Mouse (Mus musculus) c-Kit-positive CD71-positive TER-119-positive erythroid progenitor cells, embryonic 14.5 days (primary cell): ENCODE results near the gene Banf2.

Experiments
- DNase-seq: peaks from one replicate; pipeline ENCODE4 v3.0.0-alpha.2; 2013; ENCODE audit warnings: low spot score

Gene Banf2

DNA sequence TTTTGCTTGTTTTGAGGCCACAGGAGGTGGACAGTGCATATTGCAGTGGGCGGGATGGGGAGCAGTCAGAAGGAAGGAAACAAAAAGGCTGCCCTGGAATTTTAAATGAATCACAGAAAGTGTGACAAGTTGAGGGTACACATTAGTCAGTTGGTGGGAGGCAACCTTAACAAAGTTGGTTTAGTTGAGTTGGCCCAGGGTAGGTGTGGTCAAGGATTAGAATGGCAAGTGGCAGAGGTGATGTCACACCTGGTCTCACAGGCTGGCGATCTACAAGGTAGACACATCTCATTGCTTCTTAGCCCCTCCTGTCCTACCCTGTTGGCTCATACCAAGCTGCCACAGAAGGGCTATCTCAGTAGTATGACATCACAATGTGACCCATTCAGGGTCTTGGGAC is at the start of gene Banf2:
Banf2 (plus strand) TSS at position 396 of the 400 bp plus-strand sequence.
- no peak for DNase-seq

DNA sequence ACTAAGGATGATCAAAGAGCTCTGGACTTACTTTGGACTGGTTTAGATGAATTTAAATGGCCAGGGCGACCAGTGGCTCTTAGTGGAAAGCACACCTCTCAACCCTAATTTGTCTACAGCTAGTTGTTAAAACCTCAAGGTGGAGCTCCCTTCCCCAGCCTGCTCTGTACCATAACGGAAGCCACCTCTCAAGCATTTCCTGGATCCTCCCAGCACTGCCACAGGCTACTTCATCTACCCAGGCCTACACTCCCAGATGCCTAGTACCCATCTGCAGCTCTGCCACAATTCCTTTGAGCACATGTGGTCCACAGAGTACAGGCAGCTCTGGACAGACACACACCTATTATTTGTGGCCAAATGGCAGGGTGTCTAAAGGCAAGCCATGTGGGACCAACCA is 49.4 kb upstream of the Banf2 start:
- no peak for DNase-seq

DNA sequence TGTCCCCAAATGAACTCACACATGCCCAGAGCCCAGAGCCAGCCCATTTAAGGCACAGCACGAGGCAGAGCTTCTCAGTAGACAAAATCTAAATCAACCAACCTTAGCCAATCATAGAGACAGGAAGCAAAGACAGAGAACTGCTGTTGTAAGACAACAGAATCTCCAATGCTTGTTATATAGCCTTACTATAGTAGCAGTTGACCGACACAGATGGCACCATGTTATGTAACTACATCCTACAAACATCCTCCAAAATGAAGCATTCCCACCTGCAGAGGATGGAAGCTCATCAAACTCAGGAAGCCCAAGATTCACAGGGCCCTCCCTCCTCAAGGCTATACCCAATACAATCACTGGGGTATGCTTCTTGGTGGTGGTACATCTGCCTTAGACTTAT is 45.4 kb upstream of the Banf2 start:
- DNase-seq: no peak

DNA sequence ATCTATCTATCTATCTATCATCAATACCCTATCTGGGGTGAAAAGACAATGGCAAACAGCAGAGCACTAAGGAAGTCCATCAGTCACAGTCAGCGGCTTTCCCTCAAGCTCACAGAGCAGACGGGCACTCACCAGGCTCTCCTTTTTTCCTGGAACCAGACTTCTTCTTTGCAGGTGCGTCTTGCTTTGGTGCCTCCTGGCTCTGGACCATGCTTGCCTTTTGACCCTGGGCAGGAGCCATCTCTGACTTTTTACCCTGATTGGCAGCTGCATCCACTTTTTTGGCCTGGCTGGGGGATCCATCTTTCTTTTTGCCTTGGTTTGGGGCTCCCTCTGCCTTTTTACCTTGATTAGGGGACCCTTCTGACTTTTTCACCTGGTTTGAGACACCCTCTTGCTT is 44.8 kb upstream of the Banf2 start:
- no peak for DNase-seq

DNA sequence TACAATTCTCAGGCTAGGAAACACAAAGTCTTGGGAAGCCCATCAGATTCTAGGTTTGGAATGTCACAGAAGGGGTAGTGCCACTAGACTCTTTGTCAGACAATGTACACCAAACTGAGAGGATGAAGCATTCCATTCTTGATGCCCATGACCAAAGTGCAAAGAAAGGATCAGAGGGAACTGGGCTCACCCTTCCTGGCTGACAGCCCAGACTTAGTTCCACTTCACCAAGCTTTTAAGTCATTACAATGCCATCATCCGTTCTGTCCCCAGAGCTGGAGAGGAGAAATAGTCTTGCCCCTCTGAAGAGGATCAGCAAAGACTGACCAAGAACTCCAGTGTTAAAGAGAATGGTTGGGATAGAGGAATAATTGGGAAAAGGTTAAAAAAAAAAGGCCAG is 41.9 kb upstream of the Banf2 start:
- DNase-seq: no peak

DNA sequence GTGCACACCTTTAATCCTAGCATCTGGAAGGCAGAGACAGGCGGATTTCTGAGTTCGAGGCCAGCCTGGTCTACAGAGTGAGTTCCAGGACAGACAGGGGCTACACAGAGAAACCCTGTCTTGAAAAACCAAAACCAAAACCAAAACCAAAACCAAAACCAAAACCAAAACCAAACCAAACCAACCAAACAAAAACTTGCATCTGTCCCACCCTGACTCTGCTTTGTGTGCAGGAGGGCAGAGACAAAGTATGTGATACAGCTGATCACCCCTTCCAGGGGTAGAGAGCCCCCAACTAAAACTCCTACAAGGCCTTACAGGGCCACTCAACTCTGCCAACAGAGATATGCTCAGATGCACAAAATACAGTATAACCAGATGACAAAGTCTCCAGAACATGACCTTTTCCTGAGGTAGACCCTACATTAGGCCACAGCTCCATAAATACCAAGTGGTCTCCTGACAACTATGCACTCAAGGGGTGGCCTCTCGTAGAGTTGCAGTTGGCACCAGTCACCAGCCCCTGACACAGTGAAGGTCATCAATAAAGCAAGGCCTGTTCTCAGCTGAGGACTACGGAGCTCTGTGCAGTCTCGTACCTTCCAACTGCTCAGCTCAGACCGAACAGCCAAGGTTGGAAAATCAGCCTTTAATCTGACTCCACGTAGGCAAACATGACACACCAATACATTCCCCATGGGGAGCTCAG is 40.7 kb upstream of the Banf2 start:
- no peak for DNase-seq

DNA sequence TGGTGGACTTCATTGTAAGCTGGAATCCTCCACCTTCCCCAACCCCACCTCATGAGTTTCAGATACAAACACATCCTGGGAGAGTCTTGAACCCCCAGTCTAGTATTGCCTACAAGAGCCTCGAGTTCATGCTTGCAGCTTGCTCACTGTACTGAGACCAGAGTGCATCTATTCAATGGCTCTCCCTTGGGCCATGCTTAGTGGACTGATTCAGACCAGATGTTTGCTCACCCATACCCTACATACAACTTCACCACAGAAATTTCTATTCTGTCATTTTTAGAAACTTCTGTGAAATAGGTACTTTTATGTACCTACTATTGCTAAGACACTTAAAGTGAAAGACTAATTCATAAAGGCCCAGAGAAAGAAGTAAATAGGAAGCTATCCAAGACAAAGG is 39.9 kb upstream of the Banf2 start:
- DNase-seq: no peak

DNA sequence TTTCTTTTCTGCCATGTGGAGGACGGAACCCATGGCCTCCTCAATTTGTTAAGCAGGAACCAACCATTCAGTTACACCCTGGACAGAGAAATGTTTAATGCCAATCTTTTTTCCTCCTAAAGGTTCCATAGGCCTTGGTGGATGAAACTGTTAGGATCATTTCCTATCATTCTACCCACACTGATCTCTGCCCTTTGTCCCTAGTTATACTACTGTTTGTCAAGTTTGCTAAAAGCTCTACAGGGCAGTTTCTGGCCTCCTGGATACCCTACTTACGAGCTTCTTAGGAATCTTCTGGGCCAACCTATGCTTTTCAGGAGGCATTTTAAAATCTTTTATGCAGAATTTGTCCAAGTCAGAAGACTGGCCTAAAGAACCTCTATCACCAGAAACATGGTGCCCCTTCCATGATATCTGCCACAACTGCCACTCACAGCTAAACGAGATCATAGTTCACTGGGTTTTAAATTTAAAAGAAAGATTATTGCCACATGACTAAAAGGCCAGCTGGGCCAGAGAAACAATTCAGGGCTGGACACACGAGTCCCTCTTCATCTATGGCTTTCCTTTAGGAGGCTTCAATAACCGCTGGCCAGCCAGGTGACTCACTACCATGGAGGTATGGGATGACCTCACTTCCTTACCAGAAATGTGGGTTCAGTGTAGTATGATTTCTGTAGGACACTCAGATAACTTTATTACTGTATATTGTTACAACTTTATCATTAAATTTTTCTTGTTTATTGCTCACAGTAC is 30.5 kb upstream of the Banf2 start:
- DNase-seq: no peak

DNA sequence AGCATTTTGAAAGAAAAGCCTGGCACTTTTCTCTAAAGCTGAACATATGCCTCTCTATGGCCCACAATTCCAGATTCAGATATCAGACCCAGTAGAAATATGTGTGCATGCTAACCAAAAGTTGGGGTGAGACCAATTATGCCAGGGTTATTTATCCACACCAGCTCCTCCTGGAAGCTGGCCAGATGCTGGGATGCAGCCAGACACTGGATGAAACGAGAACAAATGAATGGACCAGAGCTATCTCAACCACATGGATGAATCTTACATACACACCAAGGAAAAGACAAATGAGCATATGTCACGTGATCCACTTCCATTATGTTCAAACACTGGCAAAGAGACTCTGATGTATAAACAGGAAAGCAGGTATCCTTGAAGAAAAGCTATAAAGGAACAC is 29.3 kb upstream of the Banf2 start:
- no peak for DNase-seq

DNA sequence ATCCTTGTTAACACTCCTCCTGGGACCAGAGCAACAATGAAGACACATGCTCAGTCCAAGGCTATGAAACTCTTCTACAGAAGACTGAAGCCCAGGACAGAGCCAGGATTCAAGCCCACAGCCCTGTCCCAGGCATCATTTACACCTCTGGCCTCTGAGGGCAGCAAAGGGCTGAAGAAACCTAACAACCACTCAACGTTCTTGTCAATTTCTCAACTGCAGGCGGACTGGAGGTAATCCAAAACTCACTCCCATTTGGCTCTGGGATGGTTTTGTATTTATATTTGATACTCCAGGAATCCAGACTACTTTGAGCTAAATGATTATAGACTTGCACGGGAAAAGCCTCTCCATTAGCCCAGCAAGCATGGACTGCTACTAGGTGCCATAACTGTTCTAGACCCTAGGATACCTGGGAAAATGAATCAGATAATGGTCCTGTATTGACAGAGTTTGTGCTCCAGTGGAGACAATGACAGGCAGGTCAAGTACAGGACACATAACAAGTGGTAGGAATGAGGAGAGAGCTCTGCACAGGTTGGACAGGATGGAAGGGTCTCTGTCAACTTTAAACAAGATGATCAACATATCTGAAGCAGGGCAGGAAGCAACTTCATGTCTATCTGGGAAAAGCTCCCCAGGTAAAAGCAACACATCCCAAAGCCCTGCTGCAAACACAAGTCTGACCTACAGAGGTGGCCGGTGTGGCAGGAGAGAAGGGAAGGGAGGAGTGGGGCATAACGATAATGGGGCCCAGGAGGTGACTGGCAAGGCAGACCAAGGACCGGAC is 27.5 kb upstream of the Banf2 start:
- DNase-seq: no peak

DNA sequence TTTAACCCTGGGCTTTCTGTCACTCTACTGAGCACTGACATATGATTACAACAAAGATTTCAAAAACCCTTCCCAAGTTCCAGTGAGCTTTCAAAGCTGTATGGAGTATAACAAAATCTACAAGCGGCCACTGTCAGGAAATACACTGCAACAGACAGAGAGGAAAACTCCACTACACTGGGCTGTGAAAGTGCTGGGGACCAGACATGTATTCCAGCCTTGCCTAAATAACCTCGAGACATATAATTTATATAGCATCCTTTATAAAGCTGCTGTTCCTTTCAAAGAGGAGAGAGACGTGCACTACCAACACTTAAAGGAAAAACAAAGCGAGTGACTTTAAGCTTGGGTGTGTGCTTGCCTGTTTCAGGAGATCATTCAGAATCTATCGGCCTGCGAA is 26.2 kb upstream of the Banf2 start:
- DNase-seq: no peak

DNA sequence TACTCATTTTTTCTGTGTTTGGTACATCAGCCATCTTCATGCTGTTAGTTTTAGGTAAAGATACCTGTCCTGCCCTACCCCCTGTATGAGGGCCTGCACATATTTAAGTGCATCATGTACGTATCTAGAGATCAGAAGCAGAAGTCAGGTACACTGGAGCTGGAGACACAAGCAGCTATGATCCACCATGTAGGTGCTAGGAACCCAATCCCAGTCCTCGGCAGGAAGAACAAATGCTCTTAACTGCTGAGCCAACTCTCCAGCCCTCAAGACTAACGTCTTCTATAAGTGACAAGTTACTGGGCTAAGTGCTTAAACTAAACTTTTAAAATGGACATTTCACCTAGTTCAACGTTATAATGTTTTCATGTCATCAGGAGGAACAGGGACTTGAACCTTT is 25.6 kb upstream of the Banf2 start:
- no peak for DNase-seq

DNA sequence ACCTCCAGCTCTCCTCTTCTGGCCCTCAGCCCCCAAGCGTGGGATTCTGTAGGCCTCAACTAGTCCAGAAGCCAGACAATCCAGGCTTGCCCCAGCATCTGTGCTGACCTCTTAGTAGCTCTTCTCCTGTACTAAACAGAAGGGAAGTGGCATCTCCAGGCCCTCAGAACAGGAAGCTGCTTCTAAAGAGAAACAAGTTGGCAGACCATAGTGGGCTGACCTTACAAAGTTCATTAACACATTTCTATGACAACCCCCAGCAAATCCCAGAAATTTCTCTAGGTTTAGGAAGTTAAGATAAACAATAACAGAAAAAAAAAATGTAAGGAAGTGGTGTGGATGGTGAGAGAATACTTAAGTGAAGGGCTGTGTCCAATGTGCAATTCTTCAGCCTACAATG is 23.8 kb upstream of the Banf2 start:
- no peak for DNase-seq

DNA sequence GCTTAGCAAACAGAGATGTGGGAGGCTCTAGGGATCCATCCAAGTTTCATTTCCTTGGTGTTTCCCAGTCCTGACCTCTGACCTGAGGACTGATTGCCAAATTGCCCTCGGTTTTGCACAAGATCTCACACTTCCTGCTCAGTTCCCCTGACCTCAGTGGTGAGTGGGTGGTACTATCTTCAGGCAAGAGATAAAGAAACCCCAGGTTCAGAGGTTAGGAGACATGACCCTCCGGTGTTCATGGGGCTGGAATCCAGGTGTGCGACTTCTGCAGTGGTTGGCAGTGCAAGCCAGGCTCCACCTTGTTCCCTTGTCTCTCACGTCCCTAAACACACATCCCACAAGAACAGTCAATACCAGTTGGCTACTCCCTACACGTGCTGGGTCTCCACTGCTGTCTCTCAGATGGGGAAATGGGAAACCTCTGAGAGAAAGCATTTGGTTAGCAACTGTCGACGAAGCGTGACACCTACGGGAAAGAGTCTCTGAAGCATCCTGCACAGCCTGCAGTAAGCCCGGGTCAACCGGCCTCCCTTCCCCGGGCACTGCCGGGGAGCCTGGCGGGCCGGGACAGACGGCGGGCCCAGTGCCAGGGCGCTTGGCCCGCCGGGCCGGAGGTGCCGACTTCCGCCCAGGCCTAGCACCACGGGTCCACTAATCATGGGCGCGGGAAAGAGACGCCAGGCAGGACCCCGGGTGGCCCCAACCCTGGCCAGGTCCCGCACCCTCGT is 23.1 kb upstream of the Banf2 start:
- peak; percentile 31 for DNase-seq

DNA sequence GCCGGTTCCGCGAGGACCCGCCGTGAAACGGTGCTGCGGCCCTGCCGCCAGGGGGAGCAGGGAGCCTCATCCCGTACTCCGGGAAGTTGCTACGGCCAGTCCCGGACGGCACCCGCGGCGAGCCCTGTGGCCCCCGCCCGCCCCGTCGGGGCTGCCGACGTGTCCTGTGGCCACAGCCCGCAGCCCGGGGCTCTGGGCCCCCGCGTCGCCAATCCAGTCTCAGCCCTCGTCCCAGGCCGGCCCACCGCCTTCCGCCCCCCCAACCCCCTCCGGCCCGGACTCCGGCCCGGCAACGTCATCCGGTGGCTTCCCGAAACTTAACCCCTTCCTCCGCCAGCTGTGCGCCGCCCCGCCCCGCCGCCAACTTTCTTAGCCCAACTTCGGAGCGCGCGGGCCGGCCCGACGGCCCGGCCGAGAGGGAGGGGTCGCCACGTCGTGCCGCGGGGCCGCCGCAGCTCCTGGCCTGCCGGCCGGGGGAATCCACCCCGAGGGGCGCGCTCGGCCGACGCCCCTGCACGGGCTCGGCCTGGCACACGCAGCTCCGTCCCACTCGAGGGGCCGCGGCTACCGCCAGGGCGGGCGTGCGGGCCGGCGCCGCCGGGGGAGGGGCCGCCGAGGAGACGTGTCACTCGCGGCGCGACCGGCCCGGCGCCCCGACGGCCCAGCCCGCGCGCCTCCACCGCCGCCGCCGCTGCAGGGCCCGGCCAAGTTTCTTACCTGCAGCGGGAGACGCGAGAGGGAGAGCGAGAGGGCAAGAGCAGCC is 22.4 kb upstream of the Banf2 start:
- DNase-seq: peak; percentile 62

DNA sequence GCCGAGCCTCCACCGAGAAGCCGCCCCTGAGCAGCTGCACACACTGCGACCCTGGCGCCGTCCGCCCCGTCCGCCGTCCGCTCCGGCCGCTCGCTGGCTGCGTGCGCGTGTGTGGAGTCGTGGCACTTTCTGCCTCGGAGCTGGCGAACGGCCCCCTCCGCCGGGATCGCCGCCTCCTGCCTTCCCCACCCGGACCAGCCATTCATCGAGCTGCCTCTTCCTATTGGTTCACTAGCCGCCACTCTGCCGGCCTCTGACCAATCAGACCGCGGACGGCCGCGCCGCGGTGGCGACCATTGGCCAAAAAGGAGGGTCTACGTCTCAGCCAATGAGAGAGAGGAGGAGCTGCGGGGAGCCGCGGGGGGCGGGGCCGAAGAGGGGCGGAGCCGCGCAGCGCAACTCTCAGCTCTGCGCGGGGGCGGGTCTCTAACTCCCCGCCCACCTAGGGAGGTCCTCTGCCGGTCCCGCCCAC is 21.7 kb upstream of the Banf2 start, which contains the start of gene Rrbp1:
Rrbp1 (minus strand) TSS at position 184 of the 472 bp plus-strand sequence.
- peak; percentile 96 for DNase-seq

DNA sequence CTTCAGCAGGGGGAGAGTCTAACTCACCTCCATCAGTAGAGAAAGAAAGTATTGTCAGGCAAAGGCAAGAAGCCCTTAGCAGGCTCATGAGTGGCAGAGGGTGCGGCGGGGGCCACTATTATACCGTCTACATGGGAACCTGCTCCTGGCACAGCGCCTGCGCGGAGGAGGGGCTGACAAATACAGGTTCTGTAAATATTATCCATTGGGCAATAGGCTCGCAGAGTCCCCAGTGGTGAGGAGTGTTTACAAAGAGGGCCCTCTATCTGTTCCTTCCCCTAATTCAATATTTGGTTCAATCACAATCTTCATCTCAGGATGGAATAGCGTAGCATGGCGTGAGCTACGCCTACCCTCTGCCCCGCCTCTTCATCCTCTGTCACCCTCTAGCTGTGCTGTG is 18.8 kb upstream of the Banf2 start:
- DNase-seq: no peak

DNA sequence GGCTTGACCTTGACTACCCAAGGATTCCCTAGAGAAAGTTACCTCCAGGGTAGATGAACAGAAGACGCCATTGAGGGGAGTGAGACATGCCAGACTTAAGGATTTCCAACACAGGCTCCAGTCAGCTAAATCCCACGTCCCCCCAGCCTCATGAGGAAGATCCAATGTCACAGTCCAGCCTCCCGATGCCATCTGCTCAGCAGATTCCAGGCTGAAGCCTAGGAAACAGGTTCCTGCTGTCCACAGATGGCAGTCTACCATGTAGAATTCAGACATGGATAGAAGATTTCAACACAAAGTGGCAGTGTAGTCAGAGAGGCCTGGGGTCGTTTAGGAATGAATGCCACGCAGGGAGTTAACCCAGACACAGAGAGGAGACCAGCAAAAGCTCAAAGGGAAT is 18.4 kb upstream of the Banf2 start:
- DNase-seq: no peak

DNA sequence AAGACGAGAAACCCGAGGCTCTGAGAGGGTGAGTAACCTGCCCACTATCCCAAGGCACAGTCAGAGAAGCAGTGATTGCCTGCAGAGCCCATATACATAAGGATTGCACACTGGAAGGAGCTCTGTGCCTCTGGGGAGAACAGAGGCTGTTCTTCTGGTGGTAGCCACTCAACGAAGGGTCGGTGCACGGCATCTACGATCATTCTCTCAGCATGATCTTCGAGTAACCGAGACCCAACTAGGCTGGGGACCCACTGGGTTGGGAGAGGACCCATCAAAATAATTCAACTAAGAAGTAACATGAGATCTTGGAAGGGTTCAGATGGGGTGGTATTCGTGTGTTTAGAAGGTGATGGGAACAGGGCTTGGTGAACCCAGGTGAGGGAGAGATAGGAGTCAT is 17.0 kb upstream of the Banf2 start:
- no peak for DNase-seq

DNA sequence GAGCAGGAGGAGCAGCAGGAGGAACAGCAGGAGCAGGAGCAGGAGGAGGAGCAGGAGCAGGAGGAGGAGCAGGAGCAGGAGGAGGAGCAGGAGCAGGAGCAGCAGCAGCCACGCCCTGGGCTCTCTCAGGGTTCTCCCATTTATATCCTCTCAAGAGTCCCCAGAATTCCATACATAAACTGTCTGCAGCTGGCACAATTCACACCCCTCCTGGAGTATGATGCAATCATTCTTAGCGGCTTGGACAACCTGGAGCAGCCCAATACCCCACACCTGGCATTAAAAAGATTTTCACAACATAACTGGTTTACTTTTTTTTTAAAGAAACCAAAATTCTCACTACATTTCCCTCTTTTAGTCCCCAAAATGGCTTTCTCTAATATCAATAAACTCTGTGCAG is 12.9 kb upstream of the Banf2 start:
- DNase-seq: no peak

DNA sequence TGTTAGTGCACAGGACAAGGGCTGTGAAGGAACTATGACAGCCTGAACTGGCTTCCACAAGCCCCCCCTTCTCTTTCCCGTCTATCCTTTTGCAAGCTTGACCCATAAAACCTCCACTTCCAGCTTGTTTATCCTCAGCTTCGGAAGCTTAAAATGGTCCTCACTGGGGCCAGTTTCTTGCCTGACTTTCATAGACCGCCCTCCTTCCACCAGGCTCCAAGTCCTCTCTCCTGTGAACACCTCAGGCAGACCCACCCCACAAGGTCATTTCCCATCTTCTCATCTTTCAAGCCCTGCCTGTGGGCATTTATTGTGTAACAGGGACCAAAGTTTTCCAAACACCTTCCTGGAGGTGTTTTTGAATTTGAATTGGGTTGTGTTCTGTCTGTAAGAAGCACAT is 10.4 kb upstream of the Banf2 start:
- DNase-seq: no peak
